Mouse (Mus musculus): Measurements from ENCODE around the gene Gpr158. TPM values are rescaled to one million over a fixed set of nuclear protein-coding genes. Genes with fewer than 3 reads are reported as not detected.
A peak's percentile ranks its signal among the peaks of the same experiment; 100 is the strongest.
"Not testable (repeated sequence)": the region's sequence is repeated elsewhere in the genome, so short reads cannot be mapped to it uniquely, and the experiment has no call there.

Gene Gpr158
- 1 to 10 TPM; 2.0 to 3.5 (median 2.5) TPM for total RNA-seq (2022)

GRCm38 (mm10) chr2:21367345-21368111, at the start of gene Gpr158:
Gpr158 (plus strand) TSS chr2:21367542.
- DNase-seq: peak; percentile 66

GRCm38 (mm10) chr2:21343821-21344220, 23.5 kb upstream of the Gpr158 start:
- DNase-seq: no peak

- DNase-seq: no peak
Measured at GRCm38 (mm10) chr2:21368351-21369170, 1.2 kb downstream of the Gpr158 start.

- no peak for DNase-seq
Measured at GRCm38 (mm10) chr2:21369171-21369485, 1.8 kb downstream of the Gpr158 start.

- DNase-seq: no peak
Measured at GRCm38 (mm10) chr2:21369556-21369955, 2.2 kb downstream of the Gpr158 start.

- no peak for DNase-seq
Measured at GRCm38 (mm10) chr2:21379516-21379915, 12.2 kb downstream of the Gpr158 start.

GRCm38 (mm10) chr2:21392727-21393126, 25.4 kb downstream of the Gpr158 start:
- no peak for DNase-seq

GRCm38 (mm10) chr2:21397347-21397746, 30.0 kb downstream of the Gpr158 start:
- no peak for DNase-seq

GRCm38 (mm10) chr2:21399657-21400056, 32.3 kb downstream of the Gpr158 start:
- no peak for DNase-seq

GRCm38 (mm10) chr2:21405617-21406016, 38.3 kb downstream of the Gpr158 start:
- no peak for DNase-seq

GRCm38 (mm10) chr2:21407443-21407985, 40.2 kb downstream of the Gpr158 start:
- DNase-seq: no peak

- no peak for DNase-seq
Measured at GRCm38 (mm10) chr2:21408821-21409220, 41.5 kb downstream of the Gpr158 start.

- no peak for DNase-seq
Measured at GRCm38 (mm10) chr2:21430288-21430687, 62.9 kb downstream of the Gpr158 start.

GRCm38 (mm10) chr2:21431182-21431581, 63.8 kb downstream of the Gpr158 start:
- DNase-seq: no peak

GRCm38 (mm10) chr2:21439626-21440025, 72.3 kb downstream of the Gpr158 start:
- no peak for DNase-seq

- DNase-seq: not testable (repeated sequence)
Measured at GRCm38 (mm10) chr2:21460606-21461005, 93.3 kb downstream of the Gpr158 start.

- DNase-seq: no peak
Measured at GRCm38 (mm10) chr2:21474957-21475356, 107.6 kb downstream of the Gpr158 start.

- DNase-seq: no peak
Measured at GRCm38 (mm10) chr2:21496881-21497280, 129.5 kb downstream of the Gpr158 start.

- DNase-seq: no peak
Measured at GRCm38 (mm10) chr2:21497965-21498364, 130.6 kb downstream of the Gpr158 start.

GRCm38 (mm10) chr2:21499399-21499798, 132.1 kb downstream of the Gpr158 start:
- DNase-seq: no peak

- no peak for DNase-seq
Measured at GRCm38 (mm10) chr2:21507449-21507848, 140.1 kb downstream of the Gpr158 start.

- no peak for DNase-seq
Measured at GRCm38 (mm10) chr2:21530750-21531149, 163.4 kb downstream of the Gpr158 start.

- no peak for DNase-seq
Measured at GRCm38 (mm10) chr2:21619180-21619579, 251.8 kb downstream of the Gpr158 start.

- no peak for DNase-seq
Measured at GRCm38 (mm10) chr2:21632136-21632535, 264.8 kb downstream of the Gpr158 start.

Measured in adrenal gland, adult 8-10 months (tissue).